In the genomic region with DNA sequence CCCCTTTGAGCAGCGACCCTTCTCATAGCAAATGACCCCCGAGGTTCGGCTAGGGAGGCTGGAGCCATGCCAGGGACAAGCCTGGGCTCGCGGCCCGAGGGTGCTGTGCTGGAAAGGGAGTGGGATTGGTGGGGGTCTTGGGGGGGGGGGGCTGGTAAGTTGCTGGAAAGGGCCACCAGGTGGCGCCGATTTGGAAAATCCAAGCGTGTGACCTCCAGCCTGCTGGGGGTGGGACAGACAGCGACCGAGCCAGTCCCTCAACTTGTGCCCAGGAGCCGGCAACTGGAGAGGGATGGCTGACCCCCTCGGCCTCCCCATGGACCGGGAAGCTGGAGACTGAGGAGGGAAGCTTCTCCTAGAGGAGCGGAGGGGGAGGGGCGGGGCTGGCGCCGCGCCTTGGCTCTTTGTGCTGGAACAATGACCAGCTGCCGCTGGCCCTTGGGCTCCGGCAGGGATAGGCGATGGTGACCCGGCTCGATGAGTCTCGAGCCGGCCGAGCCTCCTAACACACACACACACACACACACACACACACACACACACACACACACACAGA, we compare ENCODE assay signal across 8 mouse cellular contexts. TPM values are rescaled to one million over a fixed set of nuclear protein-coding genes. Genes with fewer than 3 reads are reported as not detected.
A peak's percentile ranks its signal among the peaks of the same experiment; 100 is the strongest.
DNase-seq lines count a peak whose midpoint lies in the region; ATAC-seq and TF ChIP-seq lines count a peak whose summit lies in the region.

No protein-coding gene starts in this region.

- peak; percentile 60 for ATAC-seq in forebrain, embryonic 14.5 days
- ATAC-seq in lung, embryonic 16.5 days (ENCODE audit: low read depth): peak; percentile 73

- H3K9me3 ChIP-seq in CH12.LX (replicated peaks; ENCODE audit: low read length): no peaks in the 10 kb centered on the region
- no peaks in the 10 kb centered on the region for H3K9me3 ChIP-seq in forebrain, embryonic 14.5 days (replicated peaks; ENCODE audit: control insufficient read depth, low read length)
- no peaks in the 10 kb centered on the region for H3K9me3 ChIP-seq in lung, embryonic 16.5 days (ENCODE audit: control insufficient read depth, low read length)

- TF ChIP-seq RAD21 in CH12.LX (IDR thresholded peaks at IDR 0.05; ENCODE audit: low read depth, low read length): no peak

- TF ChIP-seq CTCF in CH12.LX (conservative IDR thresholded peaks at IDR 0.05 in 1 of 2, IDR thresholded peaks at IDR 0.05 in 1 of 2; ENCODE audit: low read depth in 2 of 2, low read length in 2 of 2): peak in 1 of 2 experiments; percentile 46; a peak in 2 of 4 replicates
- TF ChIP-seq CTCF in bone marrow macrophage, adult 2 months (IDR thresholded peaks at IDR 0.05; ENCODE audit: low read depth, low read length): peak; percentile 83

- peaks cover 40% of the 10 kb centered on the region for H3K27me3 ChIP-seq in CH12.LX (replicated peaks)
- no peaks in the 10 kb centered on the region for H3K27me3 ChIP-seq in forebrain, embryonic 14.5 days (replicated peaks; ENCODE audit: control insufficient read depth, insufficient read depth, low read length)
- H3K27me3 ChIP-seq in lung, embryonic 16.5 days (ENCODE audit: control insufficient read depth, insufficient read depth, low read depth, low read length): no peaks in the 10 kb centered on the region

- peaks cover 5% of the 10 kb centered on the region; the same call in 1 of the 2 replicates for H3K79me2 ChIP-seq in CH12.LX (replicated peaks; ENCODE audit: control insufficient read depth, extremely low read depth, insufficient read depth, poor library complexity, severe bottlenecking)

- H3K27ac ChIP-seq in CH12.LX (ENCODE audit: insufficient read depth, low read depth): peak overlapping the region; percentile 73
- peak overlapping the region; percentile 65 for H3K27ac ChIP-seq in bone marrow macrophage, adult 2 months (ENCODE audit: insufficient read depth, low read depth, low read length)
- H3K27ac ChIP-seq in forebrain, embryonic 14.5 days (ENCODE audit: low read depth, low read length): peak overlapping the region; percentile 97
- peak overlapping the region; percentile 100 for H3K27ac ChIP-seq in lung, embryonic 16.5 days (ENCODE audit: low read length)

- dilution Hi-C loops in CH12.LX (cut with MboI; ENCODE audit: extremely low pct_ligation_motif_present, extremely low pct_unique_long_range_greater_than_20kb, low sequenced_read_pairs): no loop called here

- no peak for DNase-seq in CH12.LX (ENCODE audit: extremely low read depth)
- peak; percentile 87 for DNase-seq in forebrain, embryonic 14.5 days (ENCODE audit: low spot score)
- peak; percentile 85 to 90 for DNase-seq in heart, postnatal 36 days
- DNase-seq in layer of hippocampus, postnatal 10 days (ENCODE audit: low spot score in 2 of 2): peak; percentile 79 to 85
- DNase-seq in retina, embryonic 14.5 days (ENCODE audit: low spot score): peak; percentile 84
- DNase-seq in urinary bladder, postnatal 36 days (ENCODE audit: low spot score in 2 of 2): peak; percentile 75 to 80

- TF ChIP-seq POLR2A in CH12.LX (IDR thresholded peaks at IDR 0.05; ENCODE audit: low read depth, low read length): no peak
- TF ChIP-seq POLR2A in bone marrow macrophage, adult 2 months (IDR thresholded peaks at IDR 0.05; ENCODE audit: borderline replicate concordance, low read depth, low read length): no peak

- no peak for TF ChIP-seq EP300 in CH12.LX (IDR thresholded peaks at IDR 0.05; ENCODE audit: low read length)

- H3K36me3 ChIP-seq in CH12.LX (replicated peaks in 1 of 2; ENCODE audit: control insufficient read depth in 1 of 2, insufficient read depth in 1 of 2, low read length in 1 of 2): peaks cover 2 to 10% of the 10 kb centered on the region in 2 experiments
- H3K36me3 ChIP-seq in forebrain, embryonic 14.5 days (ENCODE audit: control insufficient read depth, insufficient read depth, low read length): peaks cover 14% of the 10 kb centered on the region; the same call in 1 of the 2 replicates
- peaks cover 7% of the 10 kb centered on the region for H3K36me3 ChIP-seq in lung, embryonic 16.5 days (ENCODE audit: control insufficient read depth, insufficient read depth, low read length)

- in situ Hi-C loops in CH12.LX (cut with MboI; ENCODE audit: low pct_ligation_motif_present, low pct_unique_long_range_greater_than_20kb, low sequenced_read_pairs): no loop called here

- H3K4me3 ChIP-seq in CH12.LX (replicated peaks in 1 of 3; ENCODE audit: low read depth in 2 of 3, low read length in 2 of 3, poor library complexity in 1 of 3): peak overlapping the region; percentile 28 to 72 (median 41)
- H3K4me3 ChIP-seq in bone marrow macrophage, adult 2 months (ENCODE audit: insufficient read depth, low read length): peak overlapping the region; percentile 71
- H3K4me3 ChIP-seq in forebrain, embryonic 14.5 days (ENCODE audit: low read depth, low read length): peak overlapping the region; percentile 63
- H3K4me3 ChIP-seq in lung, embryonic 16.5 days (ENCODE audit: low read length): peak overlapping the region; percentile 69

- H3K4me1 ChIP-seq in CH12.LX (ENCODE audit: control insufficient read depth in 1 of 2, insufficient read depth in 2 of 2): peaks cover 23 to 43% of the 10 kb centered on the region in 2 experiments
- H3K4me1 ChIP-seq in bone marrow macrophage, adult 2 months (ENCODE audit: control insufficient read depth, insufficient read depth, low read length): peaks cover 12% of the 10 kb centered on the region
- H3K4me1 ChIP-seq in forebrain, embryonic 14.5 days (ENCODE audit: control insufficient read depth, insufficient read depth, low read length): peaks cover 31% of the 10 kb centered on the region
- peaks cover 59% of the 10 kb centered on the region for H3K4me1 ChIP-seq in lung, embryonic 16.5 days (replicated peaks; ENCODE audit: control insufficient read depth, insufficient read depth, low read length)

- peak overlapping the region; percentile 77 for H3K4me2 ChIP-seq in CH12.LX (ENCODE audit: insufficient read depth, low read depth, poor library complexity, severe bottlenecking)
- H3K4me2 ChIP-seq in forebrain, embryonic 14.5 days (ENCODE audit: low read length): peak overlapping the region; percentile 89
- peak overlapping the region; percentile 97 for H3K4me2 ChIP-seq in lung, embryonic 16.5 days (ENCODE audit: low read depth, low read length)

- WGBS in forebrain, embryonic 14.5 days: 0% methylated on average over 20 of the region's 27 CpGs
- 0% methylated on average over 17 of the region's 27 CpGs for WGBS in lung, embryonic 16.5 days

- intact Hi-C loops in heart, postnatal 36 days (cut with DNase I): loop anchor here (5.0 kb wide), 2 partner anchors 60 to 1380 kb away; partner anchors contain the start of genes Actr1a, Kazald1 and Sufu

- H3K9ac ChIP-seq in CH12.LX (ENCODE audit: insufficient read depth, low read depth): peak overlapping the region; percentile 87
- H3K9ac ChIP-seq in forebrain, embryonic 14.5 days (ENCODE audit: low read length): peak overlapping the region; percentile 87
- peak overlapping the region; percentile 90 for H3K9ac ChIP-seq in lung, embryonic 16.5 days (ENCODE audit: low read length)

RNA-seq across cellular contexts. Expression of gene Lzts2, which starts 3.1 kb away (rescaled TPM):
- total RNA-seq in CH12.LX (2012; rRNA removed): 17.5 and 22.1 TPM in 2 replicates
- 0.68 and 0.73 TPM in 2 replicates for total RNA-seq in CH12.LX (2014; rRNA removed)
- polyA plus RNA-seq in CH12.LX (2012; ENCODE audit: insufficient read length, low read depth): 2.2 and 3.1 TPM in 2 replicates
- polyA plus RNA-seq in bone marrow macrophage, adult 2 months (2012; ENCODE audit: insufficient read depth, insufficient read length, missing spikeins): 3.0 and 3.6 TPM in 2 replicates
- polyA plus RNA-seq in forebrain, embryonic 14.5 days (2014; fragmentation: Nextera tagmentation; extraction: Ambion mirVana): 15.3 and 17.2 TPM in 2 replicates
- total RNA-seq in heart, postnatal 36 days (2021): 10 to 100 TPM; 61.0 to 69.7 TPM
- total RNA-seq in layer of hippocampus, postnatal 10 days (2021): 10 to 100 TPM; 21.3 to 23.2 TPM
- polyA plus RNA-seq in lung, embryonic 16.5 days (2015; fragmentation: Nextera tagmentation; extraction: Ambion mirVana): 50.1 and 51.6 TPM in 2 replicates

RNA-seq across cellular contexts. Expression of gene Mrpl43, which starts 11.1 kb away (rescaled TPM):
- total RNA-seq in CH12.LX (2012; rRNA removed) (72.7 and 76.6 TPM in 2 replicates), CH12.LX (2014; rRNA removed) (63.5 and 72.7 TPM in 2 replicates)
- polyA plus RNA-seq in CH12.LX (2012; ENCODE audit: insufficient read length, low read depth): 75.1 and 77.9 TPM in 2 replicates
- 38.5 and 42.1 TPM in 2 replicates for polyA plus RNA-seq in bone marrow macrophage, adult 2 months (2012; ENCODE audit: insufficient read depth, insufficient read length, missing spikeins)
- polyA plus RNA-seq in forebrain, embryonic 14.5 days (2014; fragmentation: Nextera tagmentation; extraction: Ambion mirVana): 67.1 and 68.4 TPM in 2 replicates
- total RNA-seq in heart, postnatal 36 days (2021): 10 to 100 TPM; 48.6 to 52.3 TPM
- total RNA-seq in layer of hippocampus, postnatal 10 days (2021): 10 to 100 TPM; 45.3 to 48.9 TPM
- polyA plus RNA-seq in lung, embryonic 16.5 days (2015; fragmentation: Nextera tagmentation; extraction: Ambion mirVana): 65.2 and 67.2 TPM in 2 replicates

RNA-seq across cellular contexts. Expression of gene Twnk, which starts 11.8 kb away (rescaled TPM):
- 18.9 and 21.9 TPM in 2 replicates for total RNA-seq in CH12.LX (2012; rRNA removed)
- total RNA-seq in CH12.LX (2014; rRNA removed): 12.4 and 14.0 TPM in 2 replicates
- 30.1 and 32.4 TPM in 2 replicates for polyA plus RNA-seq in CH12.LX (2012; ENCODE audit: insufficient read length, low read depth)
- polyA plus RNA-seq in bone marrow macrophage, adult 2 months (2012; ENCODE audit: insufficient read depth, insufficient read length, missing spikeins): 4.4 and 5.5 TPM in 2 replicates
- polyA plus RNA-seq in forebrain, embryonic 14.5 days (2014; fragmentation: Nextera tagmentation; extraction: Ambion mirVana): 10.6 and 11.6 TPM in 2 replicates
- total RNA-seq in heart, postnatal 36 days (2021): 10 to 100 TPM; 29.8 to 30.2 TPM
- total RNA-seq in layer of hippocampus, postnatal 10 days (2021): 10 to 100 TPM; 14.1 to 15.1 TPM
- 19.8 and 19.9 TPM in 2 replicates for polyA plus RNA-seq in lung, embryonic 16.5 days (2015; fragmentation: Nextera tagmentation; extraction: Ambion mirVana)

RNA-seq across cellular contexts. Expression of gene Pdzd7, which starts 28.2 kb away (rescaled TPM):
- 0.04 and 0.17 TPM in 2 replicates for total RNA-seq in CH12.LX (2012; rRNA removed)
- total RNA-seq in CH12.LX (2014; rRNA removed): 0.12 and 0.20 TPM in 2 replicates
- polyA plus RNA-seq in CH12.LX (2012; ENCODE audit: insufficient read length, low read depth): 0.15 TPM in 1 of 2 replicates, not detected in the other
- not detected in 2 replicates for polyA plus RNA-seq in bone marrow macrophage, adult 2 months (2012; ENCODE audit: insufficient read depth, insufficient read length, missing spikeins)
- polyA plus RNA-seq in forebrain, embryonic 14.5 days (2014; fragmentation: Nextera tagmentation; extraction: Ambion mirVana): 1.1 and 1.8 TPM in 2 replicates
- under 1 TPM; 0.11 to 0.19 TPM for total RNA-seq in heart, postnatal 36 days (2021)
- total RNA-seq in layer of hippocampus, postnatal 10 days (2021): 1 to 10 TPM; 3.2 to 3.3 TPM
- polyA plus RNA-seq in lung, embryonic 16.5 days (2015; fragmentation: Nextera tagmentation; extraction: Ambion mirVana): 0.21 and 0.33 TPM in 2 replicates

RNA-seq across cellular contexts. Expression of gene Sema4g, which starts 28.4 kb away (rescaled TPM):
- total RNA-seq in CH12.LX (2012; rRNA removed): 0.55 and 1.1 TPM in 2 replicates
- 0.38 and 0.71 TPM in 2 replicates for total RNA-seq in CH12.LX (2014; rRNA removed)
- polyA plus RNA-seq in CH12.LX (2012; ENCODE audit: insufficient read length, low read depth): 8.3 and 8.4 TPM in 2 replicates
- 0.25 TPM in 1 of 2 replicates, not detected in the other for polyA plus RNA-seq in bone marrow macrophage, adult 2 months (2012; ENCODE audit: insufficient read depth, insufficient read length, missing spikeins)
- 11.0 and 11.3 TPM in 2 replicates for polyA plus RNA-seq in forebrain, embryonic 14.5 days (2014; fragmentation: Nextera tagmentation; extraction: Ambion mirVana)
- under 1 TPM; 0.14 to 0.30 TPM for total RNA-seq in heart, postnatal 36 days (2021)
- total RNA-seq in layer of hippocampus, postnatal 10 days (2021): 10 to 100 TPM; 61.8 to 69.2 TPM
- 1.3 and 1.6 TPM in 2 replicates for polyA plus RNA-seq in lung, embryonic 16.5 days (2015; fragmentation: Nextera tagmentation; extraction: Ambion mirVana)
